Mouse (Mus musculus): ENCODE data around the gene Tpsg1.

GRCm38 (mm10) chr17:25420998-25421397, 51.9 kb downstream of the Tpsg1 start:
- TF ChIP-seq CTCF (IDR thresholded peaks at IDR 0.05; ENCODE audit: low read depth) (no peak), EP300 (IDR thresholded peaks at IDR 0.05; ENCODE audit: low read depth) (no peak)

Measured in liver, postnatal 0 days (tissue).